Mouse (Mus musculus) neural tube, embryonic 13.5 days (tissue): ENCODE measurements around the gene Ogfod2. TPM values are rescaled to one million over a fixed set of nuclear protein-coding genes. Genes with fewer than 3 reads are reported as not detected.

Source experiments
- ATAC-seq: fragments of 200-750 bp; cut with Nextera tagmentation; 2 replicates; pipeline ENCODE4 v1.8.0; 2017; ENCODE audit warnings: low read depth, mild to moderate bottlenecking, moderate TSS enrichment, moderate library complexity
- H3K27ac ChIP-seq: fragments of 300-500 bp; sonication (generic); replicated peaks from 2 replicates; pipeline ENCODE4 v1.5.1; 2015; ENCODE audit warnings: moderate library complexity, mild to moderate bottlenecking, inconsistent platforms
- H3K27me3 ChIP-seq: fragments of 300-500 bp; sonication (generic); 2 replicates; pipeline ENCODE4 v1.6.1; 2015; ENCODE audit warnings: mild to moderate bottlenecking, inconsistent platforms
- H3K36me3 ChIP-seq: fragments of 300-500 bp; sonication (generic); 2 replicates; pipeline ENCODE4 v1.6.1; 2015; ENCODE audit warnings: mild to moderate bottlenecking, inconsistent platforms
- H3K4me1 ChIP-seq: fragments of 300-500 bp; sonication (generic); replicated peaks from 2 replicates; pipeline ENCODE4 v1.6.1; 2015; ENCODE audit warnings: inconsistent platforms
- H3K4me2 ChIP-seq: fragments of 300-500 bp; sonication (generic); 2 replicates; pipeline ENCODE4 v1.6.1; 2015; ENCODE audit warnings: inconsistent platforms, mild to moderate bottlenecking, moderate library complexity
- H3K4me3 ChIP-seq: fragments of 300-500 bp; sonication (generic); 2 replicates; pipeline ENCODE4 v1.5.1; 2015; ENCODE audit warnings: mild to moderate bottlenecking, inconsistent platforms
- H3K9ac ChIP-seq: fragments of 300-500 bp; sonication (generic); 2 replicates; pipeline ENCODE4 v1.6.1; 2015; ENCODE audit warnings: moderate library complexity, mild to moderate bottlenecking, inconsistent platforms
- H3K9me3 ChIP-seq: fragments of 300-500 bp; sonication (generic); 2 replicates; pipeline ENCODE4 v1.6.1; 2016; ENCODE audit warnings: inconsistent platforms
- WGBS: fragments of 180-500 bp; shearing (Covaris S2); methylation state at CpG from one replicate; pipeline ENCODE4 v1.1.7; 2015; 5-methylcytosine and 5-hydroxymethylcytosine counted together
- polyA plus RNA-seq: library from polyadenylated mRNA; unstranded; fragments of >200 nt; fragmentation: Nextera tagmentation; extraction: Ambion mirVana; gene quantifications from 2 replicates; pipeline ENCODE4 v1.2.1, GENCODE M21; 2015

The Ogfod2 gene
- polyA plus RNA-seq, 1 experiment from 2014 or later = 34.1 TPM

DNA sequence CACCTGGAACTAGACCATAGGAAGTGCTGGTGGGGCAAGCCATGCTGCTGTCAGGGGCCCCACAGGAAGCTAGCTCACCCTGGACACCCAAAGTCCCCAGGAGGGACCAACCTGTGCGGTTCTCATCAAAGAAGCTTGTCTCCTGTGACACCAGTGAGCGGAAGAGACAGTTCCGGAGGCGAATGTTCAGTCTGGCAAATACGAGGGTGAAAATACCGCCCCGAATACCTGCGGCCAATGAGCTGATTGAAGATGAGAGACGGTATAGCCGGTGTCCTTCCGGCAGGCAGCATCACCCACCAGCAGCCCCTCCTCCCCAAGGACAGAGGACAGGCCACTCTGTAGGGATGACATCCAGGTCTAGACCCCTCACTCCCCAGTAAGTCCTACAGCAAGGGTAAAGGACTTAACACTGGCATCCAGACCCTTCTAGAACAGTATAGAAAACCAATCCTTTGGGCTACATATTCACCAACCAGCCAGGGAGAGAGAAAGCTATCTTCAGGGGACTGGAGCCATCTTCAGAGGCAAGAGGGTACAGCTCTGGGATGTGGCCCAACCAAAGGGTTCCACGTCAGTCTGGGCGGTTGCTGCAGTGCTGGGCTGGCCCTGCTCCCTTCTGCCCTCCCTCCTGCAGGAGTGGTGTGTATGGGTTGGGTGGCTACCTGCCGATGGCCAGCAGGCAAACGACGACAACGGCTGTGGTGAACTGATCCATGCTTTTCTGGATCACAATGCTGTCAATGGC lies 29.0 kb upstream of the Ogfod2 start:
- WGBS = 89% methylated on average over 17 of the region's 17 CpGs

GRCm38 (mm10) chr5:124083850-124084587 lies 28.1 kb upstream of the Ogfod2 start:
- H3K4me2 ChIP-seq = no peak overlapping the region
- no peak overlapping the region for H3K9ac ChIP-seq
- H3K36me3 ChIP-seq = no peaks in the 10 kb centered on the region
- H3K9me3 ChIP-seq = no peaks in the 10 kb centered on the region
- no peak for ATAC-seq
- H3K4me1 ChIP-seq = peaks cover 18% of the 10 kb centered on the region
- H3K27ac ChIP-seq = no peak overlapping the region
- WGBS = 86% methylated on average over 14 of the region's 14 CpGs
- no peak overlapping the region for H3K4me3 ChIP-seq
- peaks cover 8% of the 10 kb centered on the region; the same call in 1 of the 2 replicates for H3K27me3 ChIP-seq

More for the DNA sequence above, 29.0 kb upstream of the Ogfod2 start:
- no peaks in the 10 kb centered on the region for H3K9me3 ChIP-seq
- peaks cover 8% of the 10 kb centered on the region; the same call in 1 of the 2 replicates for H3K27me3 ChIP-seq
- H3K4me1 ChIP-seq = peaks cover 26% of the 10 kb centered on the region
- no peak overlapping the region for H3K4me2 ChIP-seq
- no peak for ATAC-seq
- no peak overlapping the region for H3K27ac ChIP-seq
- no peak overlapping the region for H3K9ac ChIP-seq
- H3K4me3 ChIP-seq = no peak overlapping the region
- H3K36me3 ChIP-seq = no peaks in the 10 kb centered on the region

DNA sequence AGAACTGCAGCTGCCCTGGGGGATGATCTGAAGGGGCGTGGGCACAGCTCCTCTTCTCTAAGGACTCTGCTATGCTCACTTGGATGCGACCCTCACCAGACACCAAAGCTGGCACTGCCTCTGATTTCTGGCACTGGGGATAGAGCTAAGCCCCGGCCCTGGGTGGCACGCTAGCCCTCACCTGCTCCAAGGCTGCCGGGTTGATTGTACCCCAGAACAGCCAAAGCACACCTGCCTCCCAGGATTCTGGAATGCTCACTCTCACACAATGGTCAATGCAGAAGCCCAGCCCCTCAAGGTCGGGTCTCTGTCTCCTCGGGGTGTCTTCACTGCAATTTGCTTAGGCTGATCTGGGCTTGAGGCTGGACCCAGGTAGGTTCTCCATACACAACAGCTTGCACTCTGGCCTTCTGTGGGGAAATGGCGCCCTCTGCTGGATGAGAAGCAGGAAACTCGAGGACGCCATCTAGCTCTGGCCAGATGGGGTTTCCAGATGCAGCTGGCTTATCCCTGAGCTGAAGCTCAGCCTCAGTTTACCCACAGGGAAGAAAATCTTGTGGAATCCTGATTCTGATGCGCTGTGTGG lies 27.4 kb upstream of the Ogfod2 start:
- 41% methylated on average over 11 of the region's 11 CpGs for WGBS
- H3K9me3 ChIP-seq = no peaks in the 10 kb centered on the region
- H3K4me3 ChIP-seq = no peak overlapping the region
- no peak overlapping the region for H3K9ac ChIP-seq
- peaks cover 12% of the 10 kb centered on the region; the same call in 1 of the 2 replicates for H3K4me1 ChIP-seq
- no peak overlapping the region for H3K27ac ChIP-seq
- peak; percentile 46; the same call in 1 of the 2 replicates for ATAC-seq
- no peaks in the 10 kb centered on the region; the same call in 1 of the 2 replicates for H3K36me3 ChIP-seq
- peaks cover 8% of the 10 kb centered on the region; the same call in 1 of the 2 replicates for H3K27me3 ChIP-seq
- no peak overlapping the region for H3K4me2 ChIP-seq

DNA sequence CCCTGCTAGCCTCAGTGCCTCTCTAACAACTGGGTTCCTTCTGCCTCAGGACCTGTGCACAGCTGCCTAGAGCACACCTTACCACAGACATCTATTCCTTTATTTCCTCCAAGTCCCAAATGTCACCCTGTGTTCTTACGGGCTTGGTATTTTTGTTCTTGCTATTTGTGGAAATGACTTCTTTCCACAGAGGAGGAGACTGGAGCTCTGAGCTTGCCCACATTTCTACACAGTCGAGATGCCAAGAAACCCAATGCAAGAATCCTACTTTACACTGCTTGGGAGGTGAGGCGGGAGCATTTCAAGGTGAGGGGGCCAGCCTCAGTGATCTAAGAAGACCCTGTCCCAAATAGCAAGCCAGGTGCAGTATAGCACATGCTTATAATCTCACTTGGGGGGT lies 26.6 kb upstream of the Ogfod2 start:
- H3K36me3 ChIP-seq = no peaks in the 10 kb centered on the region; the same call in 1 of the 2 replicates
- 78% methylated on average over 3 of the region's 3 CpGs for WGBS
- H3K4me2 ChIP-seq = no peak overlapping the region
- H3K27me3 ChIP-seq = peaks cover 8% of the 10 kb centered on the region; the same call in 1 of the 2 replicates
- H3K9ac ChIP-seq = no peak overlapping the region
- no peaks in the 10 kb centered on the region for H3K9me3 ChIP-seq
- ATAC-seq = no peak
- peaks cover 6% of the 10 kb centered on the region; the same call in 1 of the 2 replicates for H3K4me1 ChIP-seq
- no peak overlapping the region for H3K27ac ChIP-seq
- H3K4me3 ChIP-seq = no peak overlapping the region

DNA sequence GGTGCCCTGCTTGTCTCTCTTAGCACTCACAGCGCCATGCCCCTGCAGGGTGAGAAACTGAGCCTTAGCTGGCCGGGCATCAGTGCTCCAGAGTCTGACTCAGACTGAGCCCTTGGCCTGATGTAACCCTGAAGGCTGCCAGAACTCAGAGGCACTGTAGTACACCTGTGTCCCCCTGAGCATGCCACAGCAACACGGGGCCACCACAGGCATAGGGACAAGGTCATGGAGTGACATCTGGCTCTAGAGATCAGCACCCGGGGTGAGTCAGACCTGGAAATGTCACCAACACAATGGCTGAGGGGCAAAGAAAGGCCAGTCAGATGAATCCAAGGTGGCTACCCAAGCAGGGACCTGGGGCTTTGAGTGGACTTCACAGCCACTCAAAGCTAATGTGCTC lies 25.2 kb upstream of the Ogfod2 start:
- no peaks in the 10 kb centered on the region; the same call in 1 of the 2 replicates for H3K36me3 ChIP-seq
- no peak overlapping the region for H3K4me3 ChIP-seq
- H3K4me1 ChIP-seq = peaks cover 6% of the 10 kb centered on the region; the same call in 1 of the 2 replicates
- peaks cover 8% of the 10 kb centered on the region; the same call in 1 of the 2 replicates for H3K27me3 ChIP-seq
- 85% methylated on average over 4 of the region's 4 CpGs for WGBS
- no peak overlapping the region for H3K4me2 ChIP-seq
- ATAC-seq = no peak
- H3K9me3 ChIP-seq = no peaks in the 10 kb centered on the region
- H3K9ac ChIP-seq = no peak overlapping the region
- no peak overlapping the region for H3K27ac ChIP-seq

GRCm38 (mm10) chr5:124089868-124090267 lies 22.2 kb upstream of the Ogfod2 start:
- H3K27ac ChIP-seq = no peak overlapping the region
- ATAC-seq = no peak
- no peak overlapping the region for H3K4me3 ChIP-seq
- H3K4me2 ChIP-seq = no peak overlapping the region
- no peaks in the 10 kb centered on the region for H3K9me3 ChIP-seq
- peaks cover 18% of the 10 kb centered on the region for H3K27me3 ChIP-seq
- no peaks in the 10 kb centered on the region; the same call in 1 of the 2 replicates for H3K36me3 ChIP-seq
- 86% methylated on average over 23 of the region's 23 CpGs for WGBS
- H3K9ac ChIP-seq = no peak overlapping the region
- H3K4me1 ChIP-seq = no peaks in the 10 kb centered on the region; the same call in 1 of the 2 replicates

DNA sequence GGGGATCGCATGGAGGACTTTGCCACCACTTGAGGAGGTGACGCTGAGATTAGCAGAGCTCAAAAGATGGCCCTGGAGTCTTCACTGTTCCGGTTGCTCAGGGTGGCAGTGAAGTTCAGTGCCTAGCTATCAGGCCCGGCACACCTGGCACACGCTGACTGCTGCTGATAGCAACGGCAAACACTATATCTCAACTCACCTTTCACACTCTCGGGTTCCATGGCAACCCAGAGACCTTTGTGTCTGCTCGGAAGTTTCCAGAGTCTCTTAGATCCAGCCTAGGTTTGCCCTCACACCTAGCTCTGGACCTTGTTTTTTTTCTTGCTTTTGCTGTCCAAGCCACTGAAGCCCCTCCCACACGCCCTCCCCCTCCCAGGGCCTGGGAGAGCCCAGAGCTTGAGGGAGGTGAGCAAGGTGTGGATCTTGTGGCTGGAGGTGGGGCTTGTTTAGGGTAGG lies 20.1 kb upstream of the Ogfod2 start:
- Histone ChIP-seq H3K27me3 (peaks cover 21% of the 10 kb centered on the region), H3K27ac (no peak overlapping the region), H3K4me3 (no peak overlapping the region), H3K4me1 (peaks cover 7% of the 10 kb centered on the region; the same call in 1 of the 2 replicates), H3K9ac (no peak overlapping the region), H3K4me2 (no peak overlapping the region), H3K36me3 (no peaks in the 10 kb centered on the region; the same call in 1 of the 2 replicates), H3K9me3 (0 out of 2 replicates have a peak, but pooled peaks cover 3% of the 10 kb centered on the region)
- 67% methylated on average over 9 of the region's 9 CpGs for WGBS
- ATAC-seq = no peak

DNA sequence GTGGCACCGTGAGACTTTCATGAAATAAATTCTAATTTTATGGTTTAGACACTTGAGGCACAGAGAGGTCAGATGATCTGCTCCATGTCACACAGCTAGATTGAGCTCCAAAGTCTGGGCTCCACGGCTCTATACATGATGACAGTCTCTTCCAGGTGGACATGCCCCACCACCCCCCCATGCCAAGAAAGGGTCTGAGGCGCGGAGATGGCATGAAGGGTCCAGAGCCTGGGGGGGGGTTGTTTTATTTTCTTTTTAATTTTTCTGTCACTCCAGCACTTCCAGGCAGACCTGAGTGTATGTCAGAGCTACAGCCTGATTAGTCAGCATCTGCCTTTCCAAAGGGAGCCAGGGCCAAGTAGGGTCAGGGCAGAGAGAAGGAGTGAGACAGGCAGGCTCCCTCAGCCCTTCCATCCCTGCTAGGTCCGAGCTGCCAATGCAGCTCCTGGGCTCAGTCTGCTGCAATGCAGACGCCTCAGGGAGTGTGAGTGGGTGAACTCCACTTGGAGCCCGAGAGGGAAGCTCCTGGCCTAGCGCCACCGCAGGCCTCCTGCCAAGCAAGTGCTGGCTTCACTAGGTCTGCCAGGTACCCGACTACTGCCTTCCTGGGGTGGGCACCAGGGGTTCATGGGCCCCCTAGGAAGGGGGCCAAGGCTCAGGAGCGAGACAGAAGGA lies 18.8 kb upstream of the Ogfod2 start:
- Histone ChIP-seq H3K27ac (no peak overlapping the region), H3K9me3 (0 out of 2 replicates have a peak, but pooled peaks cover 3% of the 10 kb centered on the region), H3K4me1 (peaks cover 7% of the 10 kb centered on the region; the same call in 1 of the 2 replicates), H3K9ac (no peak overlapping the region), H3K27me3 (peaks cover 21% of the 10 kb centered on the region), H3K4me2 (no peak overlapping the region), H3K4me3 (no peak overlapping the region), H3K36me3 (no peaks in the 10 kb centered on the region; the same call in 1 of the 2 replicates)
- ATAC-seq = no peak
- WGBS = 80% methylated on average over 11 of the region's 11 CpGs

DNA sequence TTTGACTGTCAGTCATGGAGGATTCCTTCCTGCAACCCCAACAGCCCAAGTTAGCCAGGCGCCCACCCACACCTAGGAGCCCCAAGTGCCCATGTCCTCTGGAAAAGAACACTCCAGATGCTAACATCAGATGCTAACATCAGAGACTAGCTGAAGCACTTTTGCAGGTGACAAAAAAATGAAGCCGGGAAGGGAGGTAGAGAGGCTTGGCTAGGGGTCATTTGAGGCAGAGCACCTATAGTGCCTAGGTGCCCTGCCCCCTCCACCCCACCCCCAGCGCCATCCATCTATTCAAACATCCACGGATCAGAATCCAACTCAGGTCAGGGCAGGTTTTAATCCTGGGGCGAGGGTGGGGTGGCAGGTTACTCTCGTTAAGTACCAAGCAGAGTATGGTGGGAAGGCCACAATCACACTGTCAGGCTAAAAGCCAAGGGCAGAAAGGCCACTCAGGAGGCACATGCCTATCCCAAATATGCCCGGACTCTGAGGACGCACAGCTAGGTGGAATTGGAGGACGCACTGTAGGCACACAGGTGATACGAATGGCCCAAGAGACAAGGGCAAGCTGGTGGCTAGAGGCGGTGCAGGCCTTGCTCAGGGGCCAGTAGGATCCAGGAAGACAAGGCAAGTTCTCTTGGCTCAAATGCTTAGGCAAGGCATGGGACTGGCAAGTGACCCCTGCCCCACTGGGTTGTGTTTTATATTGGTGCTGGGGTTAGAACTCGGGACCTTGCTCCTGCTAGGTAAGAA lies 18.1 kb upstream of the Ogfod2 start:
- Histone ChIP-seq H3K4me3 (no peak overlapping the region), H3K4me2 (peak overlapping the region; percentile 18; the same call in 1 of the 2 replicates), H3K4me1 (peaks cover 7% of the 10 kb centered on the region; the same call in 1 of the 2 replicates), H3K36me3 (no peaks in the 10 kb centered on the region; the same call in 1 of the 2 replicates), H3K27me3 (peaks cover 21% of the 10 kb centered on the region), H3K9ac (no peak overlapping the region), H3K27ac (no peak overlapping the region), H3K9me3 (0 out of 2 replicates have a peak, but pooled peaks cover 3% of the 10 kb centered on the region)
- WGBS = 84% methylated on average over 12 of the region's 12 CpGs
- no peak for ATAC-seq

DNA sequence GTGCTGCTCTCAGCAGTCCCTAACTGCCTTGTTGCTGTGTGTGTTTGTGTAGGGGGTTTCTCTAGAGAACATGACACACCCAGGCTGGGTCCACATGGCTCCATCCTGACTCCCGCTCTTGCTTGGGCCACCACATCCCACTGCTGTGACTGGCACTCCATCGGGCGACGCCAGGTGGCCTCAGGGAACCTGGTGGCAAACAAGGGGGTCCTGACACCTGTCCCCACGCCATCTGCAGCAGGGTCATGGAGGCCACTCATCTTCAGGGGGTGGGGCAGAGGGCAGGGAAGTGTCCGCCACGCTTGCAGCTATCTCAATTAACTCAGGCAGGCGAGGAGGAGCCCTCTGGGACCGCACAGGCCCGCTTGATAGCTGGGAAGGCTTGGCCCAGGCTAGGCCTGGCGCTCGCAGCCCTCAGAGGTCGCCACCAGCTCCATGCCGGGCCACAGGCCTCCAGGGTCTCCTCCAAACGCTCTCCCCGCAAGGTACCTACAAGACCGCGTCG lies 17.0 kb upstream of the Ogfod2 start:
- Histone ChIP-seq H3K27me3 (peaks cover 21% of the 10 kb centered on the region), H3K4me3 (peak overlapping the region; percentile 47), H3K36me3 (no peaks in the 10 kb centered on the region), H3K9ac (peak overlapping the region; percentile 72), H3K9me3 (0 out of 2 replicates have a peak, but pooled peaks cover 3% of the 10 kb centered on the region), H3K4me1 (peaks cover 7% of the 10 kb centered on the region; the same call in 1 of the 2 replicates), H3K27ac (no peak overlapping the region), H3K4me2 (peak overlapping the region; percentile 67)
- 9% methylated on average over 19 of the region's 19 CpGs for WGBS
- peak; percentile 69 for ATAC-seq
